Mouse (Mus musculus) frontal cortex, postnatal 25 days (tissue): Measurements from ENCODE around the gene Jkamp.
A peak's percentile ranks its signal among the peaks of the same experiment; 100 is the strongest.

Source experiments
- DNase-seq, 2 experiments: peaks; one replicate each; pipeline ENCODE4 v3.0.0; 2022; ENCODE audit warnings: low spot score in 2 of 2

The Jkamp gene

DNA sequence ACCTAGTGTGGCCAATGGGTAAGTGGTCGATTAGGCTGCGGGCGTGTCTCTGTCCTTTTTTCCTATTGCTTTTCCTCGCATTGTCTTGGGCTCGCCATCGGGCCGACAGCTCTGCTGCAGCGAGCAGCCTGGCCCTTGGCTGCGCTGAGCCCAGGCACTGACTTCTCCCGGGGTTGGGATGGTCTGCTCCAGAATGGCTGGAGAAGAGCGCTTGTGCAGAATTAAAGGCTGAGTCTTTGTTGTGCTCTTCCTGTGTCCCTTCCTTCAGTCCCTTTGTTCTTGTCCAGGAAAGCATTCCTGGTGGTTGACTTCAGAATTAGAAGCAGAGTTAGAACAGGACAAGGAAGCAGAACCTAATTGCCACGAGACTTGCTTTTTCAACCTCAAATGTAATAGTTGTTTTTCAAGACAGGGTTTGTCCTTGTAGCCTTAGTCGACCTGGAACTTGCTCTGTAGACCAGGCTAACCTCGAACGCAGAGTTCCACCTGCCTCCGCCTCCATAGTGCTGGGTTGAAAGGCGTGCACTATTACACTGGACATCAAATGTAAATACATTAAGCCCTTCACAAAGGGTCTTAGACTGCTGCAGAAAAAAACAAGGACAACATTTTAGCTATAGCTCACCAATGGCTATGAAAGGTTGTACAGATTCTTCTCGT lies 907 bp downstream of the Jkamp start:
- no peak for DNase-seq

- DNase-seq = no peak
Measured at GRCm38 (mm10) chr12:72089802-72090201, 4.4 kb downstream of the Jkamp start.

GRCm38 (mm10) chr12:72096966-72097365 lies 11.6 kb downstream of the Jkamp start:
- no peak for DNase-seq

DNA sequence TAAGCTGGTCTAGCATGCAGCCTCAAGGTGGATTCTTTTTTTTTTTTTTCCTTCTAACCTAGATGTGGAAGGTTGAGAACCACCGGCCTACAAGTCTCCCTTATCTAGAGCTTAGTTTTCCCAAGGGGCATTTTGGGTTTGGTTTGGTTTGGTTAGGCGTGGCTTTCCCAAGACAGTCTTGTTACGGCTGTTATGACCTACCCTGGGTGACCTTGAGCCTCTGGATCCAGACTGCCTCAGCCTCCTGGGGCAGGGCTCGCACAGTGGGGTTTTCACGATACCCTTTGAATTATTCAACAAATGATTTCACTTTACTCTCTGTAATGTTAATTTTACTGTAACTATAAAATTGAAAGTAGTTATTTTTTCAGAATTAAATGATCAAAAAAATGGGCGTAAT lies 17.4 kb downstream of the Jkamp start:
- DNase-seq = no peak

GRCm38 (mm10) chr12:72104027-72104426 lies 18.6 kb downstream of the Jkamp start:
- no peak for DNase-seq

- peak; percentile 43 to 63 for DNase-seq
Measured at GRCm38 (mm10) chr12:72104525-72105281, 19.3 kb downstream of the Jkamp start.

- DNase-seq = no peak
Measured at GRCm38 (mm10) chr12:72115126-72115525, 29.7 kb downstream of the Jkamp start.

DNA sequence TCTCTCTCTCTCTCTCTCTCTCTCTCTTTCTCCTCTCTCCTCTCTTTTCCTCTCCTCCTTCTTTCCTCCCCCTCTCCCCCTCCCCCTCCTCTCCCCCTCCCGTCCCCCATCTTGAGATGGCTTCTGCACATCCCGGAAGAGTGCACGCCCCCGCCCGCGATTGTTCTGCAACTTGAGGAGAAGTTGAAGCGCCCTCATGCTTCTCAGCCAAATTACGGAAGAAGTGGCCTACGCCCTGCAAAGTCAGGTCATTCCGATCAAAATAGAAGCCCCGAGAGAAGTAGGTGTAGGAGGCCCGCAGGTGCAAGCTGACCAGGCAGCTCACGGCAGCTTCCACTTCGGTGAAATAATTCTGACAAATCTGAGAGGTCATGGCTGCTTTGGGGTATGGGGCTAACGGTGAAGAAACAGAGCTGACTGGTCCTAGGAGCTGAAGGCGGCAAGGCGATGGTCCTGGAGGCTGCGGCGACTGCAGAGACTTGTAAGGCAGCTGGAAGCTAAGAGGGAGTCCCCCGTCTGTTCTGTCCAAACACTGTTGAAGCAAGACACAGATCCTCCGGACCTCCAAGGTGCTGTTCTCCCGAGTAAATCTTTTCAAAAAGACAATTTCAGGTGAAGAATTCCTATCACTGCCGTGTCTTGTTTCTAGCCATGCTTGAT lies 30.4 kb downstream of the Jkamp start:
- no peak for DNase-seq

DNA sequence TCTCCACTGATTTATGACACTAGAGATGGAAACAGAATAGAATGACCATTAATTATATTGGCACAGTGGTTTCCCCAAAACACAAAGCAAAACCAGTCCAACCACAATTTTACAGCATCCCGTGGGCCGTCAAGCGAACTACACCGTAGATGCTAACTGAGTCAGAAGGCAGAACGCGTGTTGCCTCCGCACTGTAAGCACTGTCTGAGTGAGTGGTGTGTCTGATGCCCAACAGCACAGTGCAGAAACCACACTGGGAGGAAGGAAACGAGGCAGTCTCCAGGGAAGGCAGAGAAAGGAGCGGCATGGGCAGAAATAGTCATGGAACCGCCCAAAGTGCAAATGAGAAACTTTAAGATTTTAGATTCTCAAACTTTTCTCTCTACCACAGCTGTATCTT lies 43.8 kb downstream of the Jkamp start:
- DNase-seq = no peak

DNA sequence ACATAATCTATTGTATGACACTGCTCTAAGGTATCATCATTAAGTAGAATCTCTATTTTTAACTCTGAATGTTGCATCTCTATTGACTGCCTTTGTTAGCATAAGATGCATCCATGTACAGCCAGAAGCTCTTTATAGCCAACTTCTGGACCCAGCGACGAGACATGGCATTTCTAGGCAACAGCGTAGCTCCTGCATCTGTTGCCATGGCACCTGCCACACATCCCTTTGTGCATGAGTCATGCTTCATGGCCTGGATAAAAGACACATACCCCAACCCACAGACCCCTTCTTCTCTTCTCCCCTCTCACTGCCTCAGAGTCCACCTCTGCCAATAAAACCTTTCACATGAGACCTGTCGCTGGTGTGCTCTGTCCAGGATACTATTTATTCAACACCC lies 65.4 kb downstream of the Jkamp start:
- DNase-seq = no peak
